Mouse (Mus musculus) megakaryocyte-erythroid progenitor cell, adult 5-6 weeks (primary cell): ENCODE data around the gene Lct. TPM values are rescaled to one million over a fixed set of nuclear protein-coding genes. Genes with fewer than 3 reads are reported as not detected.

ENCODE experiments used
- total RNA-seq, 2 experiments: library from RNA; stranded (forward) in 1 of 2; stranded (reverse) in 1 of 2; fragments of 200-1000, 215-1000 nt in 1 of 2; fragments of >200 nt in 1 of 2; fragmentation: Nextera tagmentation in 1 of 2; gene quantifications; 2 replicates each; pipeline ENCODE4 v1.2.3; 2014 to 2017

Gene Lct
- total RNA-seq, 2 experiments from 2014 or later = 0.59 TPM; not detected in 1

Other genes with a start within 250 kb of the Lct start
- 11.2 and 23.1 TPM in 2 replicates for gene Zranb3, start 225.3 kb downstream of the Lct start, total RNA-seq (2014; fragmentation: Nextera tagmentation)
- 16.2 and 16.5 TPM in 2 replicates for gene Zranb3, start 225.3 kb downstream of the Lct start, total RNA-seq (2017)
- gene R3hdm1, start 225.0 kb downstream of the Lct start, total RNA-seq (2014; fragmentation: Nextera tagmentation) = 183 and 186 TPM in 2 replicates
- gene R3hdm1, start 225.0 kb downstream of the Lct start, total RNA-seq (2017) = 71.9 and 89.3 TPM in 2 replicates
- gene Ubxn4, start 84.4 kb downstream of the Lct start, total RNA-seq (2014; fragmentation: Nextera tagmentation) = 57.0 and 80.6 TPM in 2 replicates
- gene Ubxn4, start 84.4 kb downstream of the Lct start, total RNA-seq (2017) = 128 and 139 TPM in 2 replicates
- gene Mcm6, start 31.3 kb upstream of the Lct start, total RNA-seq (2014; fragmentation: Nextera tagmentation) = 286 and 335 TPM in 2 replicates
- 447 and 543 TPM in 2 replicates for gene Mcm6, start 31.3 kb upstream of the Lct start, total RNA-seq (2017)
- gene Dars, start 89.0 kb upstream of the Lct start, total RNA-seq (2014; fragmentation: Nextera tagmentation) = 152 and 159 TPM in 2 replicates
- 306 and 352 TPM in 2 replicates for gene Dars, start 89.0 kb upstream of the Lct start, total RNA-seq (2017)